Mouse (Mus musculus) erythroblast, embryonic 14.5 days (primary cell): Measurements from ENCODE around the gene Itgb3bp.

ENCODE experiments used
- GATA1 ChIP-seq: IDR thresholded peaks from 2 replicates; pipeline ENCODE4 v1.6.1; 2012; ENCODE audit warnings: low read length, inconsistent platforms, mixed read lengths
- TAL1 ChIP-seq: IDR thresholded peaks from 3 replicates; pipeline ENCODE4 v1.6.1; 2012; ENCODE audit warnings: low read length, inconsistent platforms, mixed read lengths

GRCm38 (mm10) chr4:99973931-99974330, 44.3 kb upstream of the Itgb3bp start:
- no peak for TF ChIP-seq GATA1
- no peak for TF ChIP-seq TAL1
